Mouse (Mus musculus) MEL (cell line): Measurements from ENCODE around the gene Dlx6. TPM values are rescaled to one million over a fixed set of nuclear protein-coding genes. Genes with fewer than 3 reads are reported as not detected.

Source experiments
- DNase-seq: peaks from one replicate; pipeline ENCODE4 v3.0.0; 2011; ENCODE audit warnings: low read depth, low spot score
- H3K27ac ChIP-seq: 2 replicates; pipeline ENCODE4 v1.5.1; 2012; ENCODE audit warnings: low read depth, mild to moderate bottlenecking, control low read depth, low read length, moderate library complexity; ENCODE audit not compliant: control insufficient read depth
- H3K27me3 ChIP-seq, 2 experiments: fragments of 150-350 bp in 1 of 2; sonication (generic) in 1 of 2; 2 replicates each; pipeline ENCODE4 v1.6.1; 2012; ENCODE audit warnings: low read length in 2 of 2, mild to moderate bottlenecking in 2 of 2, improper control_type of control experiment in 1 of 2, moderate library complexity in 1 of 2; ENCODE audit not compliant: insufficient read depth in 2 of 2, control insufficient read depth in 1 of 2
- H3K36me3 ChIP-seq, 2 experiments: 2 replicates each; pipeline ENCODE4 v1.6.1; 2012 to 2014; ENCODE audit warnings: low read length in 2 of 2, improper control_type of control experiment in 1 of 2, inconsistent platforms in 1 of 2, mild to moderate bottlenecking in 1 of 2; ENCODE audit not compliant: insufficient read depth in 2 of 2, control insufficient read depth in 1 of 2
- H3K4me1 ChIP-seq, 2 experiments: fragments of 150-350 bp in 1 of 2; sonication (generic) in 1 of 2; 2 replicates each; pipeline ENCODE4 v1.6.1; 2012; ENCODE audit warnings: low read length in 2 of 2, improper control_type of control experiment in 1 of 2, mild to moderate bottlenecking in 1 of 2; ENCODE audit not compliant: insufficient read depth in 2 of 2, control insufficient read depth in 1 of 2
- H3K4me3 ChIP-seq, 2 experiments: fragments of 150-350 bp in 1 of 2; sonication (generic) in 1 of 2; 2 replicates each; pipeline ENCODE4 v1.5.1; 2012; ENCODE audit warnings: low read depth in 2 of 2, low read length in 2 of 2, mild to moderate bottlenecking in 2 of 2, moderate library complexity in 2 of 2, control low read depth in 1 of 2, improper control_type of control experiment in 1 of 2; ENCODE audit not compliant: control insufficient read depth in 1 of 2, insufficient read depth in 1 of 2
- H3K79me2 ChIP-seq: 2 replicates; pipeline ENCODE4 v1.6.1; 2012; ENCODE audit warnings: mild to moderate bottlenecking, low read length, moderate library complexity; ENCODE audit not compliant: control insufficient read depth, poor library complexity, insufficient read depth
- H3K9ac ChIP-seq: 2 replicates; pipeline ENCODE4 v1.6.1; 2012; ENCODE audit warnings: low read depth, mild to moderate bottlenecking, control low read depth, low read length, moderate library complexity; ENCODE audit not compliant: control insufficient read depth, poor library complexity, severe bottlenecking
- H3K9me3 ChIP-seq: fragments of 150-350 bp; sonication (generic); replicated peaks from 2 replicates; pipeline ENCODE4 v1.6.1; 2012; ENCODE audit warnings: mild to moderate bottlenecking, low read length, improper control_type of control experiment, moderate library complexity; ENCODE audit not compliant: insufficient read depth
- BHLHE40 ChIP-seq: IDR thresholded peaks from 2 replicates; pipeline ENCODE4 v1.6.1; 2012; ENCODE audit warnings: low read depth, mild to moderate bottlenecking, inconsistent platforms, low read length, improper control_type of control experiment, borderline replicate concordance
- CHD1 ChIP-seq: IDR thresholded peaks from 2 replicates; pipeline ENCODE4 v1.6.1; 2012; ENCODE audit warnings: low read depth, mild to moderate bottlenecking, inconsistent platforms, low read length, improper control_type of control experiment
- E2F4 ChIP-seq: IDR thresholded peaks from 2 replicates; pipeline ENCODE4 v1.6.1; 2011; ENCODE audit warnings: low read depth, low read length, improper control_type of control experiment, borderline replicate concordance
- ELF1 ChIP-seq: IDR thresholded peaks from 2 replicates; pipeline ENCODE4 v1.6.1; 2014; ENCODE audit warnings: low read depth, mild to moderate bottlenecking, inconsistent platforms, low read length, improper control_type of control experiment, moderate library complexity
- EP300 ChIP-seq, 2 experiments: IDR thresholded peaks; 2 replicates each; pipeline ENCODE4 v1.6.1; 2011; ENCODE audit warnings: improper control_type of control experiment in 2 of 2, low read length in 2 of 2, low read depth in 1 of 2, mild to moderate bottlenecking in 1 of 2
- ETS1 ChIP-seq: IDR thresholded peaks from 2 replicates; pipeline ENCODE4 v1.6.1; 2012; ENCODE audit warnings: low read depth, mild to moderate bottlenecking, inconsistent platforms, low read length, improper control_type of control experiment, moderate library complexity
- GABPA ChIP-seq: IDR thresholded peaks from 2 replicates; pipeline ENCODE4 v1.6.1; 2012; ENCODE audit warnings: low read depth, mild to moderate bottlenecking, inconsistent platforms, low read length, improper control_type of control experiment, moderate library complexity
- GATA1 ChIP-seq: IDR thresholded peaks from 2 replicates; pipeline ENCODE4 v1.6.1; 2011; ENCODE audit warnings: low read depth, low read length, improper control_type of control experiment
- HCFC1 ChIP-seq: IDR thresholded peaks from 2 replicates; pipeline ENCODE4 v1.6.1; 2012; ENCODE audit warnings: low read depth, mild to moderate bottlenecking, inconsistent platforms, low read length, improper control_type of control experiment, moderate library complexity
- KAT2A ChIP-seq: conservative IDR thresholded peaks from 2 replicates; pipeline ENCODE4 v1.6.1; 2012; ENCODE audit warnings: low read depth, low read length, improper control_type of control experiment, inconsistent platforms
- MAFK ChIP-seq: IDR thresholded peaks from 2 replicates; pipeline ENCODE4 v1.6.1; 2011; ENCODE audit warnings: low read depth, mild to moderate bottlenecking, low read length, improper control_type of control experiment, borderline replicate concordance
- MEF2A ChIP-seq: IDR thresholded peaks from 2 replicates; pipeline ENCODE4 v1.6.1; 2014; ENCODE audit warnings: low read depth, mild to moderate bottlenecking, inconsistent platforms, low read length, improper control_type of control experiment; ENCODE audit not compliant: poor library complexity, insufficient replicate concordance, severe bottlenecking; ENCODE audit errors: extremely low read depth
- MYB ChIP-seq: IDR thresholded peaks from 2 replicates; pipeline ENCODE4 v1.6.1; 2011; ENCODE audit warnings: mild to moderate bottlenecking, low read depth, low read length, improper control_type of control experiment
- MYC ChIP-seq: IDR thresholded peaks from 2 replicates; pipeline ENCODE4 v1.6.1; 2011; ENCODE audit warnings: low read depth, mild to moderate bottlenecking, low read length, improper control_type of control experiment, moderate library complexity
- NELFE ChIP-seq: IDR thresholded peaks from 2 replicates; pipeline ENCODE4 v1.6.1; 2011; ENCODE audit warnings: low read depth, low read length, improper control_type of control experiment
- POLR2A ChIP-seq, 2 experiments: IDR thresholded peaks; 2 replicates each; pipeline ENCODE4 v1.6.1; 2011 to 2012; ENCODE audit warnings: low read length in 2 of 2, mild to moderate bottlenecking in 2 of 2, control low read depth in 1 of 2, improper control_type of control experiment in 1 of 2, low read depth in 1 of 2, moderate library complexity in 1 of 2; ENCODE audit not compliant: control insufficient read depth in 1 of 2, insufficient read depth in 1 of 2, poor library complexity in 1 of 2
- POLR2AphosphoS2 ChIP-seq: IDR thresholded peaks from 2 replicates; pipeline ENCODE4 v1.6.1; 2011; ENCODE audit warnings: low read length, improper control_type of control experiment
- POLR2AphosphoS5 ChIP-seq: IDR thresholded peaks from 2 replicates; pipeline ENCODE4 v1.6.1; 2012; ENCODE audit warnings: low read depth, borderline replicate concordance, mild to moderate bottlenecking, inconsistent platforms, low read length, moderate library complexity, mixed read lengths
- RCOR1 ChIP-seq: IDR thresholded peaks from 2 replicates; pipeline ENCODE4 v1.6.1; 2012; ENCODE audit warnings: low read depth, mild to moderate bottlenecking, inconsistent platforms, low read length, improper control_type of control experiment
- SIN3A ChIP-seq: IDR thresholded peaks from 2 replicates; pipeline ENCODE4 v1.6.1; 2012; ENCODE audit warnings: low read length, improper control_type of control experiment, inconsistent platforms
- SMC3 ChIP-seq: IDR thresholded peaks from 2 replicates; pipeline ENCODE4 v1.6.1; 2011; ENCODE audit warnings: low read depth, low read length, improper control_type of control experiment
- TAL1 ChIP-seq: IDR thresholded peaks from 2 replicates; pipeline ENCODE4 v1.6.1; 2012; ENCODE audit warnings: mild to moderate bottlenecking, inconsistent platforms, low read length, moderate library complexity, mixed read lengths
- TBP ChIP-seq: IDR thresholded peaks from 2 replicates; pipeline ENCODE4 v1.8.0; 2011; ENCODE audit warnings: low read depth, low read length, improper control_type of control experiment
- USF1 ChIP-seq: IDR thresholded peaks from 2 replicates; pipeline ENCODE4 v1.6.1; 2014; ENCODE audit warnings: low read depth, mild to moderate bottlenecking, inconsistent platforms, low read length, improper control_type of control experiment, moderate library complexity
- ZC3H11A ChIP-seq: IDR thresholded peaks from 2 replicates; pipeline ENCODE4 v1.6.1; 2012; ENCODE audit warnings: low read depth, mild to moderate bottlenecking, inconsistent platforms, low read length, improper control_type of control experiment
- ZKSCAN1 ChIP-seq: IDR thresholded peaks from 2 replicates; pipeline ENCODE4 v1.6.1; 2012; ENCODE audit warnings: low read depth, mild to moderate bottlenecking, inconsistent platforms, low read length, improper control_type of control experiment, moderate library complexity
- ZNF384 ChIP-seq: IDR thresholded peaks from 2 replicates; pipeline ENCODE4 v1.6.1; 2012; ENCODE audit warnings: low read depth, mild to moderate bottlenecking, inconsistent platforms, low read length, improper control_type of control experiment
- polyA plus RNA-seq, 2 experiments: library from polyadenylated mRNA; stranded (reverse) in 1 of 2; unstranded in 1 of 2; fragments of >175 nt in 1 of 2; fragments of >200 nt in 1 of 2; gene quantifications; 2 replicates each; pipeline versions ENCODE4 v1.2.1 to v1.2.4; 2012; ENCODE audit warnings: low replicate concordance in 2 of 2, low read depth in 1 of 2; ENCODE audit not compliant: insufficient read length in 2 of 2, insufficient read depth in 1 of 2, missing spikeins in 1 of 2
- total RNA-seq: library from RNA; depleted of rRNA; stranded (reverse); fragments of 300-350 nt; gene quantifications from 2 replicates; pipeline ENCODE4 v1.2.3, GENCODE M21; 2012

Gene Dlx6
- total and polyA plus RNA-seq, 3 experiments: not detected

DNA sequence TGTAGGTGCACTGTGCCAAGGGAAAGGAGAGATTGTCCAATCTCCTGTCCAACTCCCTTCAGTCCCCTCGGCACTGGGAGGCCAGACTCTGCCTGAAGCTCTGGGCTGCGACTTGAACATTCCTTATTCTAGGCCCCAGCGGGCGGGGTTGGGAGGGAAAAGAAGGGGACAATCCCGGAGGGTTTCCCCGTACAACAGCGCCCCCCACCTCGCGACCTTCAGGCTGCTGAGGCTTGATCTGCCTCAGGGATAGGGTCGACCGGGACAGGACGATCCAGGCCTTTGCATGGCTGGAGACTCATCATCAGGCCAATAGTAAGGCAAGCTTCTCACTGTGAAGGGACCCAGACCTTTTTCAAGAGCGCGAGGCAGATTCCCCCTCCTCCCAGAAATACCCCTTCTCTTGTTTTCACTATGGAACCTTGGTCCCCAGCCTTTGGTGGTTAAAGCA lies 15.7 kb downstream of the Dlx6 start:
- Histone ChIP-seq H3K79me2 (no peaks in the 10 kb centered on the region), H3K9me3 (no peaks in the 10 kb centered on the region), H3K9ac (no peak overlapping the region)

DNA sequence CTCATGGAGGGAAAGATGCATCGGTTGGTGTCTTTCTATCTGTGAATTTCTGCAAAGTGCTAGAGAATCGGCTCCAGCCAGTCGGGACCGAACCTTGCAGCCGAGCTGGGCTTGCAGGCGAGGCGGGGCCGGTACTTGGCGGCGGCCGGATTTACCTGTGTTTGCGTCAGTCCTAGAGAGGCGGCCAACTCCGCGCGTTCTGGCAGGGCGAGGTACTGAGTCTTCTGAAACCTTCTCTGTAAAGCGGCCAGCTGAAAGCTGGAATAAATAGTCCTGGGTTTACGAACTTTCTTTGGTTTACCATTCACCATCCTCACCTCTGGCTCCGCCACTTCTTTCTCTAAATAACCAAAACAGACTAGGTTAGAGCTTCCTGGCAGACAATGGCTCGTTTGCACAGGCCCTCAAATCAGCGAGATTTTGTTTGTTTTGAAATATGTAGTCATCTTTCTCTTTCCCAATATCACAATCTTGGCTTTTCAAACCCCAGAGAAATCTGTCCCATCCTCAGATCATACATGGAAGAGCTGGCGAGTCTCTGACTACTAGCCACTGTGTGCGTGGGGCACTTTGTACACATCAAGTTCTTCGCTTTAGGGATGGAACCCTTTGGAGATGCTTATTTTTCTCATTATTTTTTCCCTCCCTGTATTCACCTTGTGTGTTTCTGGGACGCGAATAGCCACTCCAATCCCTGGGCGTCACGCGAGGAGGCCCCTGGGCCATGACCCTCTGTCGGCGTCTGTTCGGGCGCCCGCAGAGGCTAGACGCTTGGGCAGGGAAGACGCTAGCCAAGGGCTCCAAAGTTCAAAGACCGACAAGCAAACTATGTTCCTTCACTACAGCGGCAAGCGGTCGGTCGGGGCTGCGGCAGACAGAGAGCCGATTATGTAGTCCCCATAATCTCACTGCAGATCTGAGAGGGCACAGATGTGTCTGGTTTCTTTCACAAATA lies 16.5 kb downstream of the Dlx6 start:
- Histone ChIP-seq H3K79me2 (no peaks in the 10 kb centered on the region), H3K27me3 (no peaks in the 10 kb centered on the region), H3K36me3 (no peaks in the 10 kb centered on the region), H3K9me3 (no peaks in the 10 kb centered on the region), H3K27ac (no peak overlapping the region), H3K4me1 (no peaks in the 10 kb centered on the region), H3K4me3 (no peak overlapping the region)
- no peak for TF ChIP-seq GABPA
- no peak for TF ChIP-seq EP300 (IDR thresholded peaks at IDR 0.05; ENCODE audit: low read depth in 1 of 2, low read length in 2 of 2)
- TF ChIP-seq MEF2A: no peak
- no peak for TF ChIP-seq ZKSCAN1
- TF ChIP-seq USF1: no peak
- no peak for TF ChIP-seq KAT2A
- TF ChIP-seq SIN3A: no peak
- no peak for TF ChIP-seq ZNF384
- TF ChIP-seq ETS1: no peak
- no peak for TF ChIP-seq HCFC1
- TF ChIP-seq MYB: no peak
- TF ChIP-seq RCOR1: no peak
- TF ChIP-seq MYC: no peak
- no peak for TF ChIP-seq NELFE
- TF ChIP-seq POLR2AphosphoS5: no peak
- TF ChIP-seq BHLHE40: no peak
- TF ChIP-seq POLR2AphosphoS2: no peak
- TF ChIP-seq, all 39 proteins: peak for 0
- H3K9ac ChIP-seq: no peak overlapping the region
- DNase-seq: no peak

More for the DNA sequence above, 15.7 kb downstream of the Dlx6 start:
- TF ChIP-seq TBP (no peak), MYC (no peak), EP300 (IDR thresholded peaks at IDR 0.05; ENCODE audit: low read depth in 1 of 2, low read length in 2 of 2) (no peak), ZC3H11A (no peak), SMC3 (no peak), POLR2AphosphoS5 (no peak), TAL1 (no peak), GATA1 (no peak), MYB (no peak), CHD1 (no peak), POLR2A (IDR thresholded peaks at IDR 0.05; ENCODE audit: control insufficient read depth in 1 of 2, insufficient read depth in 1 of 2, low read depth in 1 of 2, low read length in 2 of 2, poor library complexity in 1 of 2) (no peak), MAFK (no peak), E2F4 (no peak), ELF1 (no peak), ETS1 (no peak)
- TF ChIP-seq, all 39 proteins: peak for 0
- DNase-seq: no peak
- H3K4me3 ChIP-seq: no peak overlapping the region
- no peaks in the 10 kb centered on the region for H3K36me3 ChIP-seq
- no peaks in the 10 kb centered on the region for H3K27me3 ChIP-seq
- no peaks in the 10 kb centered on the region for H3K4me1 ChIP-seq
- no peak overlapping the region for H3K27ac ChIP-seq
